Mouse (Mus musculus): ENCODE data around the gene Kcnk15.

Kcnk15 gene

GRCm38 (mm10) chr2:163875484-163875883, 22.0 kb downstream of the Kcnk15 start:
- no peak for DNase-seq (ENCODE audit: extremely low read depth, low read depth)

DNA sequence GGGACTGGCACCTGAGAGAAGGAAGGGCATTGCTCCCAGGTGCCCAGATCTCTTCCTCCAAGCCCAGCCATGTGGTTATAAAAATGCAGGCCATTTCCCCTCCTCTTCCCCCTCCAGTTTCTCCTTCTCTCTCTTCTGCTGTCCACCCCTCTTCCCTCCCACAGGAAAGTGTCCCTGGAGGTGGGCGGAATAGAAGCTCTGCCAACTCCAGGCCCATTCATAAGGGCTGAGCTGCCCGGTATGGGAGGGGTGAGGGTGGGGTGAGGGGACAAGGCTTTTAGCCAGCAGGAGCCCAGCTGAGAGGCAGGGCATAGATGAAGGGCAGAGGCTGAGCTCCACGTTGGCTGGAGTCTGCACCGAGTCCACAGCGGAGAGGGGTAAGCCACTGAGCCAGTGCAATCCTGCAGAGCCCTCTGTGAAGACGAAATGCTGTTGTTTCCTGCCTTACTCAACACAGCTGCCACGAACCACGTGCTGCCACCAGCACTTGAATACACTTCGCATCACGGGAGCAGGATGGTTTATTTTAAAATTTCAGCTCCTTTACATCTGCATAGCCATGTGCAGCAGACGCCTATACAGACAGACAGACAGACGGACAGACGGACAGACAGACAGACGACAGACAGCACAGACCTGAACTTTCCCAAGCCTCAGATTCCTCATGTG, 23.5 kb downstream of the Kcnk15 start:
- no peak for DNase-seq (ENCODE audit: extremely low read depth, low read depth)

- DNase-seq (ENCODE audit: extremely low read depth, low read depth), result no peak
Measured at GRCm38 (mm10) chr2:163880891-163881290, 27.4 kb downstream of the Kcnk15 start.

GRCm38 (mm10) chr2:163882859-163883652, 29.6 kb downstream of the Kcnk15 start:
- DNase-seq (ENCODE audit: extremely low read depth, low read depth), result no peak

GRCm38 (mm10) chr2:163889411-163889810, 36.0 kb downstream of the Kcnk15 start:
- DNase-seq (ENCODE audit: extremely low read depth, low read depth), result no peak

- no peak for DNase-seq (ENCODE audit: extremely low read depth, low read depth)
Measured at GRCm38 (mm10) chr2:163890586-163890985, 37.1 kb downstream of the Kcnk15 start.

DNA sequence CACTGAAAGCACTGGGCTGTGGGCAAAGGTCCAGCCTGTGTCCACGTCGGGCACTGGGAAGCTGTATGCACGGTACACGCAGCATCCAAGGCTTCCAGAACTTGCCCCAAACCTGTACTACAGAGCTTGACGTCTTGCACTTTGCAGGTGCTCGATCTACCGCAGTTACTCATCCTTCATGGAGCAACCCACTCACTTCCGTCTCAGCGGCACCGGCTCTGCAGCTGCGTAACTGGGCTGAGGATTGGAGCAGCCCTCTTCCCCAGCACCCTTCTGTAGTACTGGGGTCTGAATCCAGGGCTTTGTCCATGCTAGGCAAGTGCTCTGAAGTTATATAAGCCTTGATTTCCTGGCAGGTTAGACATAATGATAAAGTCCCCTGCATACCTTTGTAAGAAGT, 37.8 kb downstream of the Kcnk15 start:
- no peak for DNase-seq (ENCODE audit: extremely low read depth, low read depth)

DNA sequence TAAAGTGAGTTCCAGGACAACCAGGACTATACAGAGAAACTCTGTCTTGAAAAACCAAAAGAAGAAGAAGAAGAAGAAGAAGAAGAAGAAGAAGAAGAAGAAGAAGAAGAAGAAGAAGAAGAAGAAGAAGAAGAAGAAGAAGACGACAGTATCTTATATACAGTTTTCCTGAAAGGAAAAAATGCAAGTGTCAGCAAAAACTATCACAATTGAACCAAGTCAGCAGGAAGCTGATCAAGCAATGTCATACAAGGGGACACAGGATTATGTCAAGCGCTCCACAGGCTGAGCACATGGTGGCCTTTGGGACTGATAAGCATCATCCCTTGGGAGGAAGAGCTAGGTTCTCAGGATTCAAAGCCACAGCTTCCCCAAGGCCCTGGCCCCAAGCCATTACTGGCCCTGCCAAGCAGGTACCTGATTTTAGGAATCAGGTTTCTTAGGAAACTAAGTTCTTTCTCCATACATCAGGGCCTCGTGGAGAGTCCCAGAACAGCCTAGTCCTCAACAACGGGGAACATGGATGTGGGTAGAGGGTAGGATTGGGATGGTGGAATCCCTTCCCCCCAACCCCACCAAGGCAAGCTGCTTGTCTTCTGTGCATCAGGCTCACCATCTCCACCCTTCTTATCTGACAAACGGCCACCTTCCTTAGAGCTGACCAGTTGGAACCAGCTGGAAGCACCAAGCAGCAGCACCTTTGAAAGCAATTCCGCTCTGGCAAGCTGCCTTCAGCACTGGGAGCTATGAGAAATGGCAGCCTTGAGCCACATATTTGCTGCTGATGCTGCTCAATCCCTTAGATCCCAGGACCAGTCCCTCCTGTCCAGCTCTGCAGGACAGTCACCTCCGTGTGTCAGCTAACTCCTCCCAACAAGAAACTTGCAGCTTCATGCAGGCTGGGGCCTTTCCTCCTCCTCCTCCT, 40.3 kb downstream of the Kcnk15 start:
- no peak for DNase-seq (ENCODE audit: extremely low read depth, low read depth)

GRCm38 (mm10) chr2:163895156-163895555, 41.7 kb downstream of the Kcnk15 start:
- no peak for DNase-seq (ENCODE audit: extremely low read depth, low read depth)

DNA sequence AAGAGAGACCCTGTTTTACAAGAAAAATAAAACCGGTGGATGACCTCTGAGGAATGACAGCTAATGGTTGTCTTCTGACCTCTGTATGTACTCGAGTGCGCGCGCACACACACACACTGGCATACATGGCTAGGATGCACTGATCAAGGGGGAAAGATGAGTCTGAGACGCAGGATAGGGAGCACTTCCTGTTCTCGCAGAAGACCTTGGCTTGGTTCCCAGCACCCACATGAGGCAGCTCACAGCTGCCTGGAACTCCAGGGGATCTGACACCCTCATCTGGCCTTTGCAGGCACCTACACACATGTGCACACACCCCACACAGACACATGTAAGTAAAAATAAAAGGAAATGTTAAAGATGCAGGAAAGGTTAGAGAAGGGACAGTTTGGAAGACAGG, 43.6 kb downstream of the Kcnk15 start:
- DNase-seq (ENCODE audit: extremely low read depth, low read depth), result peak; percentile 5

DNA sequence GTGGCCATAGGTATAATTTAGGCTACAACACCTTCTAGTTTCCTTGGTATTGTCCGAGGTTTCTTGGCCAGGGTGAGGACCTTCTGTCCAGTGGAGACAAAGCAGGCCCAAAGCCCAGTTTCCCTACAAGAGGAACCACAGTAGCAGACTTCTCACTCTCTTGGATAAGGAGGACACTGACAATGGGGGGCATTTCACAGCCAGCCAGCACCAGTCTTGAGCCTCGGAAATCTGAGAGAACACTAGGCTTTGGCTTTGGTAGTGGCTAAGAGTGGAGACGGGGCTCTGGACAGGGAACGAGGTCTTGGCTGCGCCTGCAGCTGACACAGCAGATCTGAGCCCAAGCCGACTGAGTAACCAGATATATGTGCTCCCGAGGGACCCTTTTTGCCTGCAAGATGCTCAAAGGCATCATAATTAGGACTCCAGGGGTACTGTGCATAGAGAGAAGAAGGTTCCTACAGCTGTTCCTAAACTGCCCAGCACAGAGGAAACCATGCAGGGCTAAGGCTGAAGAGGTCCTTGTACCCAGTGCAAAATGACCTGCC, 44.6 kb downstream of the Kcnk15 start:
- DNase-seq (ENCODE audit: extremely low read depth, low read depth), result no peak

DNA sequence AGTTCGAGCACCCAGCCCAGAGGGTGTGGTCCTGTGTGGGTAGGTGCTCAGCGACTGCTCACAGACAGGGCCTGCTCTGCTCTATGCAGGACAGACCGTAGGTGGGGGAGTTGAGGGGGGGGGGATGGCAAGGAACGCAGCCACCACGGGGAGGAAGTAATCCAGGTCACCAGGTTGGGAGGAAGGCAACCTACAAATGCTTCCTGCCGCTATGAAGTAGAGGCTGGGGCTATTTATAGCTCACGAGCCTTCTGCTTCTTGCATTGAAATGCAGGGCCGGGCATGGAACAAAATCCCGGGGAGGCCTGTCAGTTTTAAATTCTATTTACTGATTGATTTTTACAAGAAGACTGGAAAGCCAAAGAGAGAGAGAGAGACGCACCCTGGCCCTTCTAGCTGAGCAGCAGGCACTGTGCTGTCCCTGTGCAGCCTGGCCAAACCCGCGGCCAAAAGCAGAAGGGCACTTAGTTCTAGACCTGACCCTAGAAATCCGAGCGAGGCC, 46.5 kb downstream of the Kcnk15 start:
- no peak for DNase-seq (ENCODE audit: extremely low read depth, low read depth)

GRCm38 (mm10) chr2:163901043-163901442, 47.6 kb downstream of the Kcnk15 start:
- no peak for DNase-seq (ENCODE audit: extremely low read depth, low read depth)

GRCm38 (mm10) chr2:163902448-163902847, 49.0 kb downstream of the Kcnk15 start:
- DNase-seq (ENCODE audit: extremely low read depth, low read depth), result no peak

GRCm38 (mm10) chr2:163903461-163903860, 50.0 kb downstream of the Kcnk15 start:
- no peak for DNase-seq (ENCODE audit: extremely low read depth, low read depth)

DNA sequence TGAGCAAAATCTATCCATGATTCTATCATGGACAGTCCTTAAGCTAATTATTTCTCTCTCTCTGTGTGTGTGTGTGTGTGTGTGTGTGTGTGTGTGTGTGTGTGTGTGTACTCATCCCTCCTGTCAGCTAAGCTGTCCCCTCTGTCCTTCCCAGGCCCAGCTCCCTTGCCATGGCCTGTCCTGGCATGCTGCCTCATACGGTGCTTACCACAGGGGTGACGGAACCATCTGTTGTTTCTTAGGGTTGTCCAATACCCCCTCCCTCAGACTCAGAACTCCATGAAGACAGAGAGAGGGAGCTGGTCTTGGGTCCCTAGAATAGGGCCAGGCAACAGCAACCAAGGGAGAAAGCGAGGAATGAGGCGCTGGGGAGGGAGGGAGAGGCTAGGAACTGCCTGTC, 50.9 kb downstream of the Kcnk15 start:
- no peak for DNase-seq (ENCODE audit: extremely low read depth, low read depth)

DNA sequence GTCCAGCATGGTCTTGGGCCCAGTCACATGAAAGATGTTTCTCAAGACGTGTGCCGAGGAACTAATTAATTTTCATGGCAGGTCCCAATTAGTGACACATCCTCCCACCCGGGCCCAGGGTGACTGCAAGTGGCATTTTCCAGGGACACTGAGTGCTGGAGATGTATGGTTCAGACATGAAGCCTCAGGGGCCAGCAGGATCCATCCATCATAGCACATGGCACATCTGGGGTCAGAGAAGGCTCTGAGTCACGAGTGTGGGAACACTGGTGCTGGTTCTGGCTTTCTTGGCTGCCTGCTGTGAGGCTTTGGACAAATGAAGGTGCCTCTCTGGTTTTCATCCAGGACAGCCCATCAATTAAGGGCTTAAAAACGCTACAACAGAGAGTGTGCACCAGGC, 53.7 kb downstream of the Kcnk15 start:
- DNase-seq (ENCODE audit: extremely low read depth, low read depth), result no peak
